Mouse (Mus musculus) limb, embryonic 14.5 days (tissue): ENCODE measurements at regions not wholly inside any gene's neighbourhood (a gene's known extent, or its start where the extent isn't known, plus 50 kb on each side); places are given as distances from the start of the nearest gene placed in this dataset.

Source experiments
- ATAC-seq: fragments of 200-750 bp; cut with Nextera tagmentation; 2 replicates; pipeline ENCODE4 v1.8.0; 2017; ENCODE audit warnings: low read depth, moderate number of reproducible peaks, moderate TSS enrichment; ENCODE audit not compliant: low FRiP score
- DNase-seq: peaks from one replicate; pipeline ENCODE4 v3.0.0-alpha.2; 2015; ENCODE audit warnings: low spot score
- H3K27ac ChIP-seq: fragments of 300-500 bp; sonication (generic); replicated peaks from 2 replicates; pipeline ENCODE4 v1.5.1; 2014; ENCODE audit warnings: low read depth, mild to moderate bottlenecking, low read length, moderate library complexity, mixed read lengths
- H3K27me3 ChIP-seq: fragments of 300-500 bp; sonication (generic); 2 replicates; pipeline ENCODE4 v1.6.1; 2014; ENCODE audit warnings: low read length, mixed read lengths; ENCODE audit not compliant: control insufficient read depth, insufficient read depth
- H3K36me3 ChIP-seq: fragments of 300-500 bp; sonication (generic); 2 replicates; pipeline ENCODE4 v1.6.1; 2014; ENCODE audit warnings: mild to moderate bottlenecking, low read length, moderate library complexity, mixed read lengths; ENCODE audit not compliant: control insufficient read depth, insufficient read depth
- H3K4me1 ChIP-seq: fragments of 300-500 bp; sonication (generic); 2 replicates; pipeline ENCODE4 v1.6.1; 2014; ENCODE audit warnings: antibody characterized with exemption, low read length, mixed read lengths; ENCODE audit not compliant: control insufficient read depth, insufficient read depth
- H3K4me2 ChIP-seq: fragments of 300-500 bp; sonication (generic); replicated peaks from 2 replicates; pipeline ENCODE4 v1.6.1; 2014; ENCODE audit warnings: low read depth, mild to moderate bottlenecking, low read length, moderate library complexity; ENCODE audit not compliant: severe bottlenecking
- H3K4me3 ChIP-seq: fragments of 300-500 bp; sonication (generic); replicated peaks from 2 replicates; pipeline ENCODE4 v1.5.1; 2014; ENCODE audit warnings: low read length
- H3K9ac ChIP-seq: fragments of 300-500 bp; sonication (generic); 2 replicates; pipeline ENCODE4 v1.6.1; 2014; ENCODE audit warnings: mild to moderate bottlenecking, low read depth, low read length, moderate library complexity; ENCODE audit not compliant: severe bottlenecking
- H3K9me3 ChIP-seq: fragments of 300-500 bp; sonication (generic); 2 replicates; pipeline ENCODE4 v1.6.1; 2016; ENCODE audit warnings: low read length; ENCODE audit not compliant: control insufficient read depth
- POLR2A ChIP-seq: fragments of 200-500 bp; IDR thresholded peaks from 2 replicates; pipeline ENCODE4 v1.8.0; 2012; ENCODE audit warnings: inconsistent platforms, mild to moderate bottlenecking, moderate library complexity, borderline replicate concordance; ENCODE audit not compliant: insufficient read depth, insufficient read length; ENCODE audit errors: extremely low read depth
- WGBS: fragments of 180-500 bp; shearing (Covaris S2); extraction: QIAGEN DNeasy Blood & Tissue Kit; methylation state at CpG from one replicate; pipeline ENCODE4 v1.1.7; 2014; 5-methylcytosine and 5-hydroxymethylcytosine counted together

GRCm38 (mm10) chr8:103370394-103370793 lies 585.0 kb upstream of the Cdh11 start:
- Histone ChIP-seq H3K27ac (no peak overlapping the region), H3K4me3 (no peak overlapping the region), H3K9me3 (no peaks in the 10 kb centered on the region), H3K4me1 (0 out of 2 replicates have a peak, but pooled peaks cover 5% of the 10 kb centered on the region), H3K4me2 (no peak overlapping the region), H3K27me3 (no peaks in the 10 kb centered on the region), H3K36me3 (no peaks in the 10 kb centered on the region), H3K9ac (no peak overlapping the region)
- TF ChIP-seq POLR2A: no peak
- DNase-seq (no peak), ATAC-seq (no peak)
- WGBS: 67% methylated on average over 2 of the region's 2 CpGs

GRCm38 (mm10) chr8:103373007-103373406 lies 587.6 kb upstream of the Cdh11 start:
- ATAC-seq (no peak), DNase-seq (peak; percentile 6)
- Histone ChIP-seq H3K27me3 (no peaks in the 10 kb centered on the region), H3K27ac (no peak overlapping the region), H3K4me1 (0 out of 2 replicates have a peak, but pooled peaks cover 2% of the 10 kb centered on the region), H3K36me3 (no peaks in the 10 kb centered on the region), H3K9ac (no peak overlapping the region), H3K9me3 (no peaks in the 10 kb centered on the region), H3K4me2 (no peak overlapping the region), H3K4me3 (no peak overlapping the region)
- TF ChIP-seq POLR2A: no peak
- WGBS: 60% methylated on average over 1 of the region's 1 CpGs

- DNase-seq: no peak
- no peak overlapping the region for H3K4me2 ChIP-seq
- no peaks in the 10 kb centered on the region for H3K27me3 ChIP-seq
- H3K36me3 ChIP-seq: no peaks in the 10 kb centered on the region
- no peak overlapping the region for H3K27ac ChIP-seq
- 69% methylated on average over 4 of the region's 4 CpGs for WGBS
- no peak for TF ChIP-seq POLR2A
- no peak for ATAC-seq
- no peaks in the 10 kb centered on the region for H3K9me3 ChIP-seq
- H3K4me3 ChIP-seq: no peak overlapping the region
- H3K4me1 ChIP-seq: 0 out of 2 replicates have a peak, but pooled peaks cover 2% of the 10 kb centered on the region
- H3K9ac ChIP-seq: no peak overlapping the region
These were observed 588.7 kb upstream of the Cdh11 start for GRCm38 (mm10) chr8:103374151-103374550.

- Histone ChIP-seq H3K36me3 (no peaks in the 10 kb centered on the region), H3K27me3 (no peaks in the 10 kb centered on the region), H3K4me3 (no peak overlapping the region), H3K9ac (no peak overlapping the region), H3K27ac (no peak overlapping the region), H3K4me2 (no peak overlapping the region), H3K9me3 (no peaks in the 10 kb centered on the region), H3K4me1 (no peaks in the 10 kb centered on the region)
- DNase-seq (no peak), ATAC-seq (no peak)
- WGBS: 25% methylated on average over 3 of the region's 3 CpGs
- TF ChIP-seq POLR2A: no peak
These were observed 593.1 kb upstream of the Cdh11 start for GRCm38 (mm10) chr8:103378545-103378944.

- Histone ChIP-seq H3K27me3 (no peaks in the 10 kb centered on the region), H3K4me3 (no peak overlapping the region), H3K4me2 (no peak overlapping the region), H3K27ac (no peak overlapping the region), H3K9me3 (no peaks in the 10 kb centered on the region), H3K4me1 (no peaks in the 10 kb centered on the region), H3K36me3 (no peaks in the 10 kb centered on the region), H3K9ac (no peak overlapping the region)
- DNase-seq (no peak), ATAC-seq (no peak)
- no peak for TF ChIP-seq POLR2A
- 76% methylated on average over 3 of the region's 3 CpGs for WGBS
These were observed 596.1 kb upstream of the Cdh11 start for GRCm38 (mm10) chr8:103381575-103381974.

- no peak for ATAC-seq
- Histone ChIP-seq H3K27me3 (no peaks in the 10 kb centered on the region), H3K9me3 (no peaks in the 10 kb centered on the region), H3K4me2 (no peak overlapping the region), H3K9ac (no peak overlapping the region), H3K4me1 (no peaks in the 10 kb centered on the region; the same call in 1 of the 2 replicates), H3K36me3 (no peaks in the 10 kb centered on the region), H3K27ac (no peak overlapping the region), H3K4me3 (no peak overlapping the region)
- no peak for TF ChIP-seq POLR2A
- no peak for DNase-seq
- 88% methylated on average over 6 of the region's 6 CpGs for WGBS
These were observed 605.9 kb upstream of the Cdh11 start for GRCm38 (mm10) chr8:103391359-103391758.
